Mouse (Mus musculus): Measurements from ENCODE around the gene Foxr1. TPM values are rescaled to one million over a fixed set of nuclear protein-coding genes. Genes with fewer than 3 reads are reported as not detected.
A peak's percentile ranks its signal among the peaks of the same experiment; 100 is the strongest.
"Not testable (repeated sequence)": the region's sequence is repeated elsewhere in the genome, so short reads cannot be mapped to it uniquely, and the experiment has no call there.

Foxr1 gene
- total RNA-seq, 2 experiments from 2014 or later: not detected

DNA sequence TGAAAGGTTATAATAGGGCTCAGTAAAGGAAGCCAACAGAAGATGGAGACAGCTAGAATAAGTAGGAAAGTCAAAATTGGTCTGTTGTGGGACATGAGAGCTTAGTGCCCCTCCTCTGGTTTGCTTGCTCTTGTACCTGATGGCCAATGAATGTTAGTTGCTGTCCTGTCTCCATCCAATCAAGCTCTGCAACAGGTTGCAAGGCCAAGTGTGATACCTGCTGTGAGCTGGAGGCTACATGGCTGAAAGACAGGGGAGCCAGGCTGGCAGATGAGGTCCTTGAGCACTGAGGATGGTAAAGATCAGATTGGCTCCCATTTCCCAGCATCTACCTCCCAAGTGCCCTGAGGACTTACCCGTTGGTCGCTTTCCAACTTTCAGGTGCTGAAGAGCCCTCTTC lies 28.2 kb downstream of the Foxr1 start:
- DNase-seq: no peak

DNA sequence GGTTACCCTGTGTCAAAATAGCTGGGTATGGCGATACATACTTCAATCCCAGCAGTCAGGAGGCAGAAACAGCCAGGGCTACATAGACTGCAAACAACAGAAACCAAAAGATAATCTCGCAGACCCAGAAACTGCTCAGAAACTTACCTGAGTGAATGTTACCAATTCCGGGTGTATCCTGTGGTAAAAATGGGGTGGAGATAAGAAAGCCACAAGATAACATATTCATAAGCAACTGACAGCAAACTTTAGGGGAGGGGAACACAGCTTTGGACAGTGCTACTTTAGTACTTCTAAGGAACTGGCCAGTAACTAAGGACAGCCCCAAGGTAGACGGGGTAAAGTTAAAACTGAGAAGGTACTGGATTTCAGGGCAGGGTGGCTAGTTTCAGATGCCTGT lies 28.6 kb downstream of the Foxr1 start:
- no peak for DNase-seq

DNA sequence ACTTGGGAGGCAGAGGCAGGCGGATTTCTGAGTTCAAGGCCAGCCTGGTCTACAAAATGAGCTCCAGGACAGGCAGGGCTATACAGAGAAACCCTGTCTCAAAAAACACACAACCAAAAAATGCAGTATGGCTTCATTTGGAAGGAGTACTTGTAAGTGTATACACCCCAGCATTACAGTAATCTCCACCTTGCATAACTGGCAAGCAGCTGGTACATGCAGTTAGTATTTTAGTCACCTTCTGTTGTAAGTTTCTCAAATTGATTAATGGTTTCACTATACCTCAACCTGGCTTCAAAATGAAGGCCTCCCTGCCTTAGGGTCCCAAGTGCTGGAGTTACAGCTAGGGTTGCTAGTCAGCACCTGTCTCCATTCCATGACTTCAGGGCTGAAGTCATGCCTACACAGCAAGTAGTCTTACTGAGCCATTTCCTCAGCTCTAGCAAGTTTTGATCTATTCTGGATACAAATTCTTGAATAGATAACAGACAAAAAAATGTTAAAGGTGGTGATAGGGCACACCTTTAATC lies 29.3 kb downstream of the Foxr1 start:
- no peak for DNase-seq

DNA sequence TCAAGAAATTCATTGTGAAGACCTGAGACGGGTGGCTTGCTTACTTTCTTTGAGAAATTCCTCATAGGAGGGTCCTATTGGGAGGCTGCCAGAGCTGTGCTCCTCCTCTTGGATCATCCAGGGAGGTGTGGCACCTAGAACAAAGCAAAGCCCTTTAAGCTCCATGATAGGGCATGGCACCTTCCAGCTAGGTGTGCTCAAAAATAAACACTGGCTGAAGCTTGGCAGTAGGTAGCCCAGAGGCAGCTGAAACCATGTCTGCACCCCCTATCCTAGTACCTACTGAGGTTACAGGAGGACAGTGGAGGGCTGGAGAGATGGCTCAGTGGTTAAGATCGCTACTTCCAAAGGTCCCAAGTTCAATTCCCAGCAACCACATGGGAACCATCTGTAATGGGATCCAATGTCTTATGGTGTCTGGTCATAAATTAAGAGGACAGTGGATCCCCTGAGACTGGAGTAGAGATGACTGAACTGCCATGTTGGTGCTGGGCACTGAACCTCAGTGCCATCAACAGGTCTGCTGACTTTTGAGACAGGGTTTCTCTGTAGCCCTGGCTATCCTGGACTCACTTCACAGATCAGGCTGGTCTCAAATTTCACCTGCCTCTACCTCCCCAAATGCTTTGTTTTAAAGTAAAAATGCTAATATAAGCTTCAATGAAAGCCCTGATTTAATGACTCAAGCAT lies 30.1 kb downstream of the Foxr1 start:
- no peak for DNase-seq

DNA sequence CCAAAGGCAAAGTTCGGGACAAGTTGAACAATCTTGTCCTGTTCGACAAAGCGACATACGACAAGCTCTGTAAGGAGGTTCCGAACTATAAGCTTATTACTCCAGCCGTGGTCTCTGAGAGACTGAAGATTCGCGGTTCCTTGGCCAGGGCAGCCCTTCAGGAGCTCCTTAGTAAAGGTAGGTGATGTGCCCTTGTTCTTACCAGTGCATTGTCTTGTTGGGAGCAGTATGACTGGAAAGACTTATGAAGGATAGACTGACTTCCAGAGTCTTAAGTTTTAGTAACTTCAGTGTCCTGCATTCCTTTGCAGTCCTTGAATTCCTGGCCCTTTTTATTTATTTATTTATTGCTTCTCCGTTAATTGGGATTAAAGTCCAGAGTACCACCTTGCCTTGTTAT lies 32.2 kb downstream of the Foxr1 start:
- DNase-seq: not testable (repeated sequence)

DNA sequence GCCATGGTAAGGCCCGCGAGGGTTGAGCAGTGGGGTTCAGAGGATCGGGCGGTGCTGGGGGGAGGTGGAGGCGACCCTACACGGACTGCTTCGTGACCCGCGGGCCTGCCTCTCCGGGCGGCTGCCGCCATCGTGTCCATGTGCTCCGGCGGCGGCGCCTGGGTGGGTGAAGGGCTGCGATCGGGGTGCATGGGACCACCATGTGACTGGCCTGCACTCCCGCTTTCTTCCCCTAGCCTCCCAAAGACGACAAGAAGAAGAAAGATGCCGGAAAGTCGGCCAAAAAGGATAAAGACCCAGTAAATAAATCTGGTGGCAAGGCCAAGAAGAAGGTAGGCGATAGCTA lies 33.2 kb downstream of the Foxr1 start:
- no peak for DNase-seq

DNA sequence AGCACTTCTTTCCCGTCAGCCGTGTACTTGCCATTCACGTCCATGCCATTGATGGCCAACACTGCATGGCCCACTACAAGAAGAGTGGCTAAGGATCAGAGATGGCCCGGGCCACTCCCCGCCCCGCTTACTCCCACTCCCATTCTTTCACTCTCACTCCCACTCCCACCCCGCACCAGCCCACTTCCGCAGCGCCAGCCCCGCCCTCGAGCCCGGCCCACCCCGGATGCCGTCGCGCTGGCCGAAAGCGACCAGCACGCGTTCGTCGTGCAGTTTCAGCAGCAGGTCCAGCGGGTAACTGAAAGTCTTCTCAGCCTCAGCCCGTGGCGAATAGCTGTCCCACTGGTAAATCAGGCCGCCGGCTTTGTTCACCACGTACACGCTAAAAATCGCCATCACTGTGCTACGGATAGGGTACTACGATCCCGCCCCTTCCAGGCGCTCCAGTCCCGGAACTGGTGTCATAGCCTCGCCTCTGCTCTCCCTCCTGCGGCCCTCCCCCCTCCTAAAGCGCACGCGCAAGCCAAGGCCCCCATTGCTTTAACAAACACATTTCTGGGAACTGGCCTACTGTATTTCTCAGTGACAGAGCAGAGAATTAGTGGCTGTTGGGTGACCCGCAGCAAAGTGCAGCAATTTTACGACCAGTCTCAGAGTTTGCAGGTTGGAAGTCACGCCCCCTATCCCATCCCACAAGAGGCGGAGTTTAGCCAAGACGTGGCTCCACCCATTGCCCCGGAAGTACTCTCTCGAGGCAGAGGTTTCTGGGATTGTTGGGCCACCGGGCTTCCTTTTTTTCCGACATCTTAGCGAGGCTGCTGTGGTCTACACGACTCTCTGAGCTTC lies 33.8 kb downstream of the Foxr1 start, which contains the start of the genes Rps25 and Trappc4:
Gene Rps25 (plus strand): TSS at position 234 of the 846 bp plus-strand sequence.
Gene Trappc4 (minus strand): TSS at position 695 of the 846 bp plus-strand sequence.
- peak; percentile 88 for DNase-seq

DNA sequence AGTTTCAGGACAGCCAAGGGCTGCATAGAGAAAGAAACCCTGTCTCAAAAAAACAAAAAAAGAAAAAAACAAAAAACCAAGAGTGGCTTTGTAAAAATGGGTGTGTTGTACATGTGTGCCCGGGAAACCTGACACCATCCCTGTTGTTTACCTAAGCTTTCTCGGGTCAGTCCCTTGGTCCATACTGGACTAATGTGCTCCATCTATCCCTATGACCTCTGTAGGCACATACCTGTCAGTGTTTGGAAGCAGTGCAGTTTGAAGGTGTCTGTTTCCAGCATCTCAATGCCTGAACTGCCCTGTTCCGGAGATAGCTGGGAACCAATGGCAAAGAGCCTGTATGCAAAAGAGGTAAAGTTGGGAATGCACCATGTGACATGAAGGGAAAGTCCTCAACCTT lies 35.9 kb downstream of the Foxr1 start:
- DNase-seq: no peak

DNA sequence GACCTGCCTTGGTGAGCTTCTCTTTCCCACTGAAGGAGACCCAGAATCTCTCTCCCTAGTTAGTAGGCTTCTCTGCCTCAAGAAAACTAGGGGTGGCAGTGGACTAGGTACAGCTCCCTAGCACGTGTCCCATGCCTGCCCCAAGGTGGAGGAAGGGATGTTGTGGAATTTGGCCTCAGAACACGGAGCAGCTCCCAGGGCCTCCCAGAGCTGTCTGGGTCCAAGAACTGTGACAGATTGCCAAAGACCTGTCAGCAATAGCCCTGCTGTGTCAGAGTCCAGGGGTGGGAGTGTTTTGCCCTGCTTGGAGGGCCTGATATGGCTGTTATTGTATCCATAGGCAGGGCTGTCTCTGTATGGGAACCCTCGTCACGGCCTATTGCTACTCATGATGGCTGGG lies 39.9 kb downstream of the Foxr1 start:
- DNase-seq: peak; percentile 46

DNA sequence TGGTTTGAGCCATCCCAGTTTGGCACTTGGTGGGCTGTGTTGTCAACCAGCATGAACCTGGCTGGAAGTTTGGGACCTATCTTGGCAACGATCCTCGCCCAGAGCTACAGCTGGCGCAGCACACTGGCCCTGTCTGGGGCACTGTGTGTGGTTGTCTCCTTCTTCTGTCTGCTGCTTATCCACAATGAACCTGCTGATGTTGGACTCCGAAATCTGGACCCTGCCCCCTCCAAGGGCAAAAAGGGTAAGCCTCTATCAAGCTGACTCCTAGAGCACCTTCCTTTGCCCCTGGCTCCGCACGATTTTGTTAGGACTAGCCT lies 41.2 kb downstream of the Foxr1 start:
- DNase-seq: no peak

DNA sequence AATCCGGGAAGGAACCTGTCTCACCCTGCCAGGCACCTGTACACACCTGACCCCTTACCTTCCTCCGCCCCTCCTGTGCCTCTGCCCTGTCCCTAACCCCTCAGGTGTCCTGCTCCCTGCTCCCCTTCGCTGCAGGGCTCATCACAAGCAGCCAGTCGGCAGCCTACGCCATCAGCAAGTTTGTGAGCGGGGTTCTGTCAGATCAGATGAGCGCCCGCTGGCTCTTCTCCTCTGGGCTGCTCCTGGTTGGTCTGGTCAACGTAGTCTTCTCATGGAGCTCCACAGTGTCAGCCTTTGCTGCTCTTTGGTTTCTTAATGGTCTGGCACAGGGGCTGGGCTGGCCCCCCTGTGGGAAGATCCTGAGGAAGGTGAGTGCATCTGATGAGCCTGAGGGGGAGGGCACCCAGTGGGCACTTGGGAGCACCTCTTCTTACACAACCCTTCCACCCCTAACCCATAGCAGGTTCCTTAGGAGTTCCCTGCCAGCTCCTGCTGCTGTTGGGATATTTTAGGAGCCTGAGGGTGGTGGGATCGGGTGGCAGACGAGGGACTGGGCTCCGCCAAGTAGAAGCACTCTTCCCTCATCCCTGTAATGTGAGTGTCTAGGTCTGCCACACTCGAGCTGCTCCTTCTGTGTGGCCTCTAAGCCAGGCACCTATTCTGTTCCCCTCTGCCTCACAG lies 41.7 kb downstream of the Foxr1 start:
- peak; percentile 71 for DNase-seq

DNA sequence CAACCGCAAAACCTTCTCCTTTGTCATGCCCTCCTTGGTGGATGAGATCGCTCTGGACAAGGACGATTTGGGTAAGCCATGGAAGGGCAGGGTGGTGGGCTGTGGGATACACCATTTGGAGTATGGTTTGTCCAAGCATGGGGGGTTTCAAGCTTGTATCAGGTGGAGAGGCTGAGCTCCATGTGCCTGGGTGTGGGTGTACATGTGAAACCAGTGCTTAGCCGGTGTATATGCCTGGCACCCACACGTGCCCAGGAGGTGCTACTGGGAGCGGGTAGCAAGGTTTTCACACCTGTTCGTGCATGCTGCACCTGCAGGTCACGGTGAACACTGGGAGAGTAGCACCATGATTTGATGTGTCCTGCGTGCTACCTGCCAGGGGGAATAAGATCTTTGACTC lies 42.4 kb downstream of the Foxr1 start:
- DNase-seq: no peak

DNA sequence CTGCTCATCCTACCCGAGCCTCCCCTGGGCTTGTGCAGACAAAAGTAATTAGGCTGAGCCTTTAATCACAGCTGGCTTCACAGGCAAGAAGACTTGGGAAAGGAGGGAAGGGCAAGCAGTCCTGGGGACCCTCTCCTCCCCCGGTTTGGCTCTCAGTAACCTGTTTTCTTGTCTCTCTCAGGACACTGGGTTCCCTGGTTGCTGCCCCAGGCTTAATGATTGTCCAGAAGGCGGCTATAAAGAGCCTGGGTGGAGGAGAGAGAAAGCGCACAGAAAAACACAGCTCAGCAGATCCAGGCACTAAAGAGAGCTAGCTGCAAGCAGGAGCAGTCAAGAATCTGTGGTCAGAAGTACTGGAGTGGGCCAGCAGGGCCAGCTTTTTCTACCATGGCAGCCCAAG lies 42.8 kb downstream of the Foxr1 start:
- DNase-seq: peak; percentile 35

DNA sequence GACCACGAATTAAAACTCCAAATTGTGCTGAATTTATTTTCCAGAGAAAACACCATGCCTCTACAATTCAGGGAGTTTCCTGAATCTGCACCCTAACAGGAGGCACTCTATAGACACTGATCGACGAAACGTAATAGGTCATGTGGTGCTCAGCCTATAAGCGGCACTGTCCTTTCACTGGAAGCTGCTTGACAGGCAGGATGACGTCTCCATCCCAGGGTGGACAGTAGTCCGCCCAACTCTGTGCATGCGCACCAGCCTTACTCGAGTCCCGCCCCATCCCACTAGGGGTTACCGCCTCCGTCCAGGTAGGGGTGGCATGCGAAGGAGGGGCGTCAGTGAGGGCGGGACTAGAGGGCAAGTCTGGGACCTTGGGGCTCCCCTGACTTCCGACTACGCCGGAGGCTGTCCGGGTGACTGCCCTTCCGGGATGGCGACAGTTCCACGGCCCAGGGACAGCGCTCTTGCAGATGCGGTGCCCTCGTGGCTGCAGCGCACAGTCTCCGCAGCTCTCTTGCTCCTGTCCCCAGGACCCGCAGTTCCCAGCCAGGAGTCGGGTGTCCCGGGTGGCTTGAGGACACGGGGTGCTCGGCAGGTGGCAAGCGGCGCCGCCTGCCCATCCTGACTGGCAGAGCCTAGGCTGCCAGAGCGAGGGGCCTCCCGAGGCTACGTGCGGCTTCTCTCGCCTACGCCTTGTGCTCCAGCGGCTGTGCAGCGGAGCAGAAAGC lies 44.1 kb downstream of the Foxr1 start, which contains the start of gene Slc37a4:
Gene Slc37a4 (plus strand): TSS at position 169 of the 728 bp plus-strand sequence.
- DNase-seq: peak; percentile 96

DNA sequence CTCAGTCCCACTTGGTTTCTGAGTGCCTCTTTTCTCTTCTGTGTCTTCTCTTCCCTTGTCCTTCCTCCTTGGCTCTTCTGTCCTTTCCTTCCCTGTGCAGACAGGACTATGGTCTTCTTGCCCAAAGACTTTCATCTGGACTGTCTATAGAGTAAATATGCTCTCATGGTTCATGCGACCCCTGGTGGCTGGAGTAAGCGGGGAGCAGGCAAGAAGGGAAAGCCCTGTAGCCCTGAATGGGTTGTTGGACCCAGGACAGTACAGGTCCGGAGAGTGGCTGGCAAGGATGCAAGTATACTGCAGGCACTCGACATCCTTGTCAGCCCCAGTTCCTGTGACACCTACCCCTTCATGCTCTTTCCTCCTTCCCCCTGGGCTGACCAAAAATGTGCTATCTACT lies 49.5 kb downstream of the Foxr1 start:
- DNase-seq: peak; percentile 54

DNA sequence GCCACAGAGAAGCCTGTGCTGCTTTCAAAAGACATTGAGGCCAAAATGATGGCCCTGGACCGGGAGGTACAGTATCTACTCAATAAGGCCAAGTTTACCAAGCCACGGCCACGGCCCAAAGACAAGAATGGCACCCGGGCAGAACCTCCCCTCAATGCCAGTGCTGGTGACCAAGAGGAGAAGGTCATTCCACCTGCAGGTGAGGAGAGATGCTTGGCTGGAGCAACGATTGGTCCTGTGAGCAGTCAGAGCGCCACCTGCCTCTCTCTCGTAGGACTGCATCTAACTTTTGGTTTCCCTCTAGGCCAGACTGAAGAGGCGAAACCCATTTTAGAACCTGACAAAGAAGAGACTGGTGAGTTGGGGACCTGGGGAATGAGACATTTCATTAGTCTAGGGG lies 51.7 kb downstream of the Foxr1 start:
- DNase-seq: no peak

DNA sequence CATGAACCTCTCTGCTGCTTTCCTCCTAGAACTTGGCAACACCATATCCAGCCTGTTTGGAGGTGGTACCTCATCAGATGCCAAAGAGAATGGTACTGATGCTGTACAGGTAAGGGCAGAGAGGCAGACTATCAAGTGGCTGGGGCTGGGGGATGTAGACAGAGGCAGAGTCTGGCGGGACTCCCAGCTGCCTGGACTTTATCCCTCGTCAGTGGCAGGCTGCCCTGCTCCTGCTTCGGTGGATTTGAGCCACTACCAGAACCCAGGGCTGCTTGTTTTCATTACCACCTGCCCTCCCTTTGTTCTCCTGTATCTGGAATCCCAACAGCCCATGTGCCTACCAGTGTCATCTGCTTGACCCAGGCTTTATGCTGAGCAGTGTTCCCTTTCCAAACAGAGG lies 53.7 kb downstream of the Foxr1 start:
- no peak for DNase-seq

DNA sequence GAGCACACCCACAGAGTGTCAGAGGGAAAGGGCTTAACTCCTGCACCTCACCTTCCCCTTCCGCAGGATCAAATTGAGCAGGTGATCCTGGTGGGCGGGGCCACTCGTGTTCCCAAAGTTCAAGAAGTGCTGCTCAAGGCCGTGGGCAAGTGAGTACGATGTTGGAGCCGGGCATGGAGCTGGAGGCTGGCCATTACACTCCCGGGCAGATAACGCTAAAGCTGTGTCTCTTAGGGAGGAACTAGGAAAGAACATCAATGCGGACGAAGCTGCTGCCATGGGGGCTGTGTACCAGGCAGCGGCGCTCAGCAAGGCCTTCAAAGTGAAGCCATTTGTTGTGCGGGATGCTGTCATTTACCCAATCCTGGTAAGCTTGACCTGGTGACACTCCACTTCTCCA lies 56.3 kb downstream of the Foxr1 start:
- DNase-seq: no peak

All from gastrocnemius, postnatal 25 days (tissue).